ENCODE assay signal across 9 mouse cellular contexts in genomic region chr2:172241031-172241430, GRCm38 (mm10). TPM values are rescaled to one million over a fixed set of nuclear protein-coding genes. Genes with fewer than 3 reads are reported as not detected.
A peak's percentile ranks its signal among the peaks of the same experiment; 100 is the strongest.
DNase-seq lines count a peak whose midpoint lies in the region; ATAC-seq and TF ChIP-seq lines count a peak whose summit lies in the region.
"Had no signal": no experiment of that assay in that cellular context is flagged by ENCODE, and none has a peak within 500 bp of the region (broad histone marks: within the 10 kb centered on the region; RNA-seq: fewer than 3 reads in every experiment).

No protein-coding gene starts in this region.

- DNase-seq in forebrain, embryonic 11.5 days (ENCODE audit: low spot score) = peak; percentile 79
- peak; percentile 3 for DNase-seq in A20 (ENCODE audit: low read depth, low spot score)
- peak; percentile 75 for DNase-seq in embryonic facial prominence, embryonic 10.5 days (ENCODE audit: low spot score)
- DNase-seq in lung, embryonic 14.5 days = peak; percentile 90
- no peak for DNase-seq in left cerebral cortex, adult 8-10 months (ENCODE audit: low spot score in 2 of 2)
- DNase-seq in frontal cortex, postnatal 25 days (ENCODE audit: low spot score in 2 of 2) = no peak
- no peak for DNase-seq in frontal cortex, postnatal 36 days (ENCODE audit: low spot score in 2 of 2)

- no peak overlapping the region for H3K9ac ChIP-seq in forebrain, embryonic 11.5 days (ENCODE audit: low read length)
- no peak overlapping the region for H3K9ac ChIP-seq in forebrain, embryonic 16.5 days (replicated peaks; ENCODE audit: low read depth, low read length)
- H3K9ac ChIP-seq in lung, embryonic 14.5 days = no peak overlapping the region
- H3K9ac ChIP-seq: midbrain, embryonic 12.5 days had no signal

- H3K27me3 ChIP-seq in forebrain, embryonic 11.5 days (ENCODE audit: control insufficient read depth, insufficient read depth, low read length) = no peaks in the 10 kb centered on the region
- 0 out of 2 replicates have a peak, but pooled peaks cover 4% of the 10 kb centered on the region for H3K27me3 ChIP-seq in forebrain, embryonic 16.5 days (replicated peaks; ENCODE audit: control insufficient read depth, insufficient read depth, low read length)
- no peaks in the 10 kb centered on the region for H3K27me3 ChIP-seq in embryonic facial prominence, embryonic 10.5 days (replicated peaks; ENCODE audit: low read depth, poor library complexity, severe bottlenecking)
- H3K27me3 ChIP-seq in lung, embryonic 14.5 days (ENCODE audit: insufficient read depth, low read length) = no peaks in the 10 kb centered on the region; the same call in 1 of the 2 replicates
- H3K27me3 ChIP-seq: midbrain, embryonic 12.5 days had no signal

- H3K36me3 ChIP-seq in forebrain, embryonic 11.5 days (ENCODE audit: control insufficient read depth, insufficient read depth, low read length) = no peaks in the 10 kb centered on the region
- H3K36me3 ChIP-seq in forebrain, embryonic 16.5 days (ENCODE audit: control insufficient read depth, insufficient read depth) = no peaks in the 10 kb centered on the region
- H3K36me3 ChIP-seq in embryonic facial prominence, embryonic 10.5 days (replicated peaks) = no peaks in the 10 kb centered on the region
- no peaks in the 10 kb centered on the region for H3K36me3 ChIP-seq in lung, embryonic 14.5 days (ENCODE audit: insufficient read depth)
- H3K36me3 ChIP-seq: midbrain, embryonic 12.5 days had no signal

- no peak for TF ChIP-seq CTCF in lung, embryonic 14.5 days (IDR thresholded peaks at IDR 0.05; ENCODE audit: low read depth)

- ATAC-seq in forebrain, embryonic 11.5 days (replicated peaks; ENCODE audit: low FRiP score) = no peak
- no peak for ATAC-seq in forebrain, embryonic 16.5 days
- no peak for ATAC-seq in lung, embryonic 14.5 days (ENCODE audit: insufficient read depth)

- WGBS in forebrain, embryonic 11.5 days = 26% methylated on average over 5 of the region's 5 CpGs
- 27% methylated on average over 5 of the region's 5 CpGs for WGBS in forebrain, embryonic 16.5 days
- WGBS in embryonic facial prominence, embryonic 10.5 days = 17% methylated on average over 5 of the region's 5 CpGs
- 14% methylated on average over 5 of the region's 5 CpGs for WGBS in lung, embryonic 14.5 days

- H3K27ac ChIP-seq in forebrain, embryonic 11.5 days (ENCODE audit: low read depth, low read length) = no peak overlapping the region
- H3K27ac ChIP-seq in forebrain, embryonic 16.5 days (ENCODE audit: low read length) = no peak overlapping the region
- no peak overlapping the region for H3K27ac ChIP-seq in embryonic facial prominence, embryonic 10.5 days (replicated peaks)
- H3K27ac ChIP-seq in lung, embryonic 14.5 days (ENCODE audit: low read depth) = no peak overlapping the region
- H3K27ac ChIP-seq: midbrain, embryonic 12.5 days had no signal

- no peaks in the 10 kb centered on the region for H3K4me1 ChIP-seq in forebrain, embryonic 11.5 days (replicated peaks; ENCODE audit: control insufficient read depth, insufficient read depth, low read length)
- H3K4me1 ChIP-seq in forebrain, embryonic 16.5 days (replicated peaks; ENCODE audit: control insufficient read depth, insufficient read depth, low read length) = no peaks in the 10 kb centered on the region; the same call in 1 of the 2 replicates
- H3K4me1 ChIP-seq in embryonic facial prominence, embryonic 10.5 days = no peaks in the 10 kb centered on the region
- H3K4me1 ChIP-seq in lung, embryonic 14.5 days (ENCODE audit: insufficient read depth) = no peaks in the 10 kb centered on the region
- H3K4me1 ChIP-seq: midbrain, embryonic 12.5 days had no signal

- no peaks in the 10 kb centered on the region for H3K9me3 ChIP-seq in forebrain, embryonic 11.5 days (ENCODE audit: control insufficient read depth, low read length)
- no peaks in the 10 kb centered on the region for H3K9me3 ChIP-seq in forebrain, embryonic 16.5 days (ENCODE audit: control insufficient read depth, low read length)
- no peaks in the 10 kb centered on the region for H3K9me3 ChIP-seq in embryonic facial prominence, embryonic 10.5 days
- H3K9me3 ChIP-seq in lung, embryonic 14.5 days (ENCODE audit: low read depth, low read length) = no peaks in the 10 kb centered on the region
- H3K9me3 ChIP-seq: midbrain, embryonic 12.5 days had no signal

- H3K4me2 ChIP-seq in forebrain, embryonic 11.5 days (ENCODE audit: low read depth, low read length, severe bottlenecking) = no peak overlapping the region
- H3K4me2 ChIP-seq in forebrain, embryonic 16.5 days (ENCODE audit: low read length) = no peak overlapping the region
- H3K4me2 ChIP-seq in lung, embryonic 14.5 days = no peak overlapping the region
- H3K4me2 ChIP-seq: midbrain, embryonic 12.5 days had no signal

- H3K4me3 ChIP-seq in forebrain, embryonic 11.5 days (ENCODE audit: low read depth, low read length) = no peak overlapping the region
- H3K4me3 ChIP-seq in forebrain, embryonic 16.5 days (replicated peaks; ENCODE audit: low read length) = no peak overlapping the region
- H3K4me3 ChIP-seq in embryonic facial prominence, embryonic 10.5 days = no peak overlapping the region
- no peak overlapping the region for H3K4me3 ChIP-seq in lung, embryonic 14.5 days (ENCODE audit: low read depth, low read length)
- H3K4me3 ChIP-seq: midbrain, embryonic 12.5 days had no signal

RNA-seq across cellular contexts. Expression of gene Mc3r, which starts 7.3 kb away (rescaled TPM):
- 0.09 TPM in 1 of 2 replicates, not detected in the other for polyA plus RNA-seq in forebrain, embryonic 11.5 days (2014; fragmentation: Nextera tagmentation; extraction: Ambion mirVana)
- polyA plus RNA-seq in forebrain, embryonic 16.5 days (2015; fragmentation: Nextera tagmentation; extraction: Ambion mirVana) = 0.17 and 0.20 TPM in 2 replicates
- not detected in 2 replicates for polyA plus RNA-seq in embryonic facial prominence, embryonic 10.5 days (2016; fragmentation: Nextera tagmentation; extraction: Ambion mirVana)
- polyA plus RNA-seq in lung, embryonic 14.5 days (2014; fragmentation: Nextera tagmentation; extraction: Ambion mirVana) = not detected in 2 replicates
- total RNA-seq in left cerebral cortex, adult 8-10 months (2022) = under 1 TPM; 0.41 to 0.93 (median 0.53) TPM
- polyA plus RNA-seq: midbrain, embryonic 12.5 days had no signal

Comparison
In these comparisons a context has a peak if more than half of its experiments do, and no peak if none do; other contexts are left out.
1. DNase-seq: peak in forebrain, embryonic 11.5 days (single experiment), A20 (single experiment), embryonic facial prominence, embryonic 10.5 days (single experiment) and lung, embryonic 14.5 days (single experiment); none in left cerebral cortex, adult 8-10 months (0 of 2), frontal cortex, postnatal 25 days (0 of 2) and frontal cortex, postnatal 36 days (0 of 2).